Mouse (Mus musculus) right cerebral cortex, adult 18-20 months (tissue): ENCODE results near the gene Spc24.

Experiments used
- DNase-seq: peaks from one replicate; pipeline ENCODE4 v3.0.0; 2022; ENCODE audit warnings: mixed read lengths

Spc24 gene

GRCm38 (mm10) chr9:21748033-21748432 is 12.1 kb downstream of the Spc24 start:
- no peak for DNase-seq

DNA sequence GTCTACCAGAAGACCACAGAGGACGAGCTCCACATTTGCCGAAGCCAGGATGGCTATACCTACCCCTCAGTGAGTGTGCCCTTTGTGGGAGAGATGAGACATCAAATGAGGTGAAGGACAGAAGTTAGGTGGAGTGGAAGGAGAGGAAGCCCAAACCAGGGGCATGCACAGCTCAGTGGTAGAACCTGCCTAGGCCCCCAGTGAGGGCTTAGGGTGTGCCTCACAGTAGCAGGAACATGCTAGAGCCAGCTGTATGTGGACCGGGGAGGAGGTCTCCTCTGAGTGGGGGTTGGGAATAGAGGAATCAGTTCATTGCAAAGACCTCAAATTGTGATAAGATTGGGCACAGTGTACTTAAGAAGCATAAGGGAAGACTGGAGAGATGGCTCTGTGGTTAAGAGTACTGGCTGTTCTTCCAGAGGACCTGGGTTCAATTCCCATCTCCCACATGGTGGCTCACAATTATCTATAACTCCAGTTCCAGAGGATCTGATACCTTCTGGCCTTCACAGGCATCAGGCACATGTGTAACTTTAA is 12.8 kb downstream of the Spc24 start:
- no peak for DNase-seq

- DNase-seq, result no peak
Observed at GRCm38 (mm10) chr9:21741514-21741913, 18.6 kb downstream of the Spc24 start.

- no peak for DNase-seq
Observed at GRCm38 (mm10) chr9:21740427-21740826, 19.7 kb downstream of the Spc24 start.

GRCm38 (mm10) chr9:21738776-21739175 is 21.3 kb downstream of the Spc24 start:
- DNase-seq, result no peak

GRCm38 (mm10) chr9:21737188-21737587 is 22.9 kb downstream of the Spc24 start:
- peak; percentile 81 for DNase-seq

GRCm38 (mm10) chr9:21736580-21736979 is 23.5 kb downstream of the Spc24 start:
- DNase-seq, result no peak

- no peak for DNase-seq
Observed at GRCm38 (mm10) chr9:21735126-21735525, 25.0 kb downstream of the Spc24 start.

DNA sequence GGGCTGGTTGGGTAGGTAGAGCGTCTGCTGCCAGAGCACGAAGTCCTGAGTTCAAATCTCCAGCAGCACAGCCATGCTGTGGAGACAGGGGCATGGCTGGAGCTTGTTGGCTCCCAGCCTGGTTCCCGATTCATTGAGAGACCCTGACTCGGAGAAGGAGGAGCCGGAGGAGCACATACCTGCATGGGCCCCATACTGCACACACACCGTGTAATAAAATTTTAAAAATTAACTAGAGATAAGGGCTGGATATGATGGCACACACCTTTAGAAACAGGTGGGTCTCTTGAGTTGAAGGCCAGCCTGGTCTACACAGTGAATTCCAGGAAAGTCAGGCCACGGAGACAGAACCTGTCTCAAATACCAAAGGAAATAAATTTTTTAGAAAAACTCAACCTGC is 26.1 kb downstream of the Spc24 start:
- no peak for DNase-seq

DNA sequence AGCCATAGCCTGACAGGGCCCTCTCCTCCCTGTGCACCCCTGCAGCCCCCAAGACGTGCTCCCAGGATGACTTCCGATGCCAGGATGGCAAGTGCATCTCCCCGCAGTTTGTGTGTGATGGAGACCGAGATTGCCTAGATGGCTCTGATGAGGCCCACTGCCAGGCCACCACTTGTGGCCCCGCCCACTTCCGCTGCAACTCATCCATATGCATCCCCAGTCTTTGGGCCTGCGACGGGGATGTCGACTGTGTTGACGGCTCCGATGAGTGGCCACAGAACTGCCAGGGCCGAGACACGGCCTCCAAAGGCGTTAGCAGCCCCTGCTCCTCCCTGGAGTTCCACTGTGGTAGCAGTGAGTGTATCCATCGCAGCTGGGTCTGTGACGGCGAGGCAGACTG is 26.7 kb downstream of the Spc24 start:
- no peak for DNase-seq

DNA sequence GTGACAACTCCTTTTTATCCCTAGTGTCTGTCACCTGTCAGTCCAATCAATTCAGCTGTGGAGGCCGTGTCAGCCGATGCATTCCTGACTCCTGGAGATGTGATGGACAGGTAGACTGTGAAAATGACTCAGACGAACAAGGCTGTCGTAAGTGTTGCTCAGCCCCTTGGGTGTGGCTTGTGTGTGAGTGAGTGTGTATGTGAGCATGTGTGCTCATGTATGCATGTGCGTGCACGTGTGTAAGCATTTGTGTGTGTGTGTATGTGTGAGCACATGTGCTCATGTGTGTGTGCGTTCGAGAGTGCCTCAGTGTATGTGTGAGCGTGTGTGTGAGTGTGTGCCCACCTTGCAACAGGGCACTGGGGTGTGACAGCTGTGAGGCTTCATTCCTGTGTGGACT is 27.8 kb downstream of the Spc24 start:
- no peak for DNase-seq

- no peak for DNase-seq
Observed at GRCm38 (mm10) chr9:21729264-21729663, 30.8 kb downstream of the Spc24 start.

DNA sequence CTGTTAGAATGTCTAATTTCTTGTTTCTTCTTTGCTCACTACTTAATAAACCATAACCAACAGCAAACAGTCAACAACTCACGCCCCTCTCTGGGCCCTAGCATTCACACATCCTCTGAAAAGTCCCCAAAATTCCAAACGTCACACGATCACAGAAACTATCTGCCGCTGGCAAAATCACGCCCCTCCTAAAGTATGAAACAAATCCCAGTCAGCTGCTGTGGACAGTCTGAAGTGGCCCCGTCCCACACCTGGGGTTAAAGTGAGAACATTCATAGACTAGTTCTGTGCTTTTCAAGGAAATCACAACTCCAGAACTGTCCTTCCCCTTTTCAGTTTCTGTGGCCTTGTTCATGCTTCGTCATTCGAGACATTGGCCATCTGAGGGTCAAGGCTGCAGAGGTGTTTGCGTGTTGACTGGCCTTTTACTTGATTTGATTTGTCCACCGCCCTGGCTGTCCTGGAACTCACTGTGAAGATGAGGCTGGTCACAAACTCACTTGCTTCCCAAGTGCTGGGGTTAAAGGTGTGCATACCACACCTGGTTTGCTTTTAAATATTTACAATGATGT is 31.8 kb downstream of the Spc24 start:
- DNase-seq, result no peak

DNA sequence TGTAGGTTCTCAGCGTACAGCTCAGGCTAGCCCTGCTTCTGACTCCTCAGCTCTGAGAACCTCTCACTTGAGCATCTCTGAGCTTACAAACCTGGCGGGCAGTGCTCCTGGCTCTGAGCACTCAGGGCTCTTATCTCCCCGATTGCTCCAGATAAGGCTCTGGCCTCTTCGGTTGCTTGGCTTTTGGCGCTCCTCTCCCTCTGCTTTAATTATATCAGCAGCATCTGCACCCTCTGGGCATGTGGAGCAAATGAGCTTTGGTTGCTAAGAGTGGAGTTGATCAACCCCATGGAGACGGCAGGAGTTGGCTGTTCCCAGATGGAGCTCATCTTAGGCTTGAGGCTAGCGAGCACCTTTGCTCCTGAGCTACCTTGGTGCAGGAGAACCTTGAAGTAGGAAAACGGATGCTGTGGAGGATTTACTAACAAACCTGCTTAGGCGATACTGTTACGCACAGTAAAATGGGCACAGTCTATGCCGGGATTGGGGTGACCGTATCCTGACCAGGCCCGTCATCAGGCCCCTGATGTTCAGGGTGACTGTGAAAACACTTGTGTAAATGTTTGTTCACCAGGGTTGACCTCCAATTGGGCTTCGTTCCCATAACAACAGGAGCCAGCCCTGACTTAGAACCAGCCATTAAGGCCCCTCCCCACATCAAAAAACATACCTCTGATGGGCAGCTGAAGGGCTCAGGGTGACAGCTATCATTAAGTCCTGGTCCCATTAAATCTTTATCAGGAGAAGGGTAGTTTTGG is 33.7 kb downstream of the Spc24 start:
- DNase-seq, result no peak

- no peak for DNase-seq
Observed at GRCm38 (mm10) chr9:21725224-21726121, 34.6 kb downstream of the Spc24 start.

GRCm38 (mm10) chr9:21724147-21724536 is 36.0 kb downstream of the Spc24 start:
- peak; percentile 94 for DNase-seq

DNA sequence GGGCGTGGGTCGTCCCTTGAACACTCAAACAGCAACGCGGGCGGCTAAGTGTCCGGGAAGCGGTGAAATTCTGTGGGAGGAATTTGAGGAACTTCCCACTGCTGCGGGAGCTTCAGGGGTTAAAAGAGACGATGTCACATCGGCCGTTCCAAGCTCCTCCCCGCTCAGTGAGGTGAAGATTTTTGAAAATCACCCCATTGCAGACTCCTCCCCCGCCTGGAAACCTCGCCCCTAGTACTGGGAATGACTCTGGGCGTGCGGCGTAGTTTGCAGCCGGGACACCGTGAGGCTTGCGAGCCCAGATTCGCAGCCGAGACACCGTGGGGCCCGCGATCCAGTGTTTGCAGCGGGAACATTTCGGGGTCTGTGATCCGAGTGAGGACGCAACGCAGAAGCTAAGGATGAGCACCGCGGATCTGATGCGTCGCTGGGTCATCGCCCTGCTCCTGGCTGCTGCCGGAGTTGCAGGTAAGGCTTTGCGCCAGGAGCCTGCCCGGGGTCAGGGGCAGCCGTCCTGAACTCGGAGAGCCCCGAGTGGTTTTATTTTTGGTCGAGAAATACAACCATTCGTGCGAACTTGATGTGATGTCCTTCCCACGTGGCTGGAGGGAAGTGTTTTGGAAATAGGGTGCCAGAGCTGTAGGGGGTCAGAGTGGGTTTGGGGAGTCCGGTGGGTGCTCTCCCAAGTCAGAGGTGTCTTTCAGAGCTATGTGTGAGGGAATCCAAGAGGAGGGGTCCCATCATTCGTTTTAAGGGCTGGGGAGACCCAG is 36.5 kb downstream of the Spc24 start, which contains the start of gene Ldlr:
Gene Ldlr, plus strand, starts transcription at position 107 of the 770 bp plus-strand sequence.
- peak; percentile 82 for DNase-seq

GRCm38 (mm10) chr9:21721036-21721435 is 39.1 kb downstream of the Spc24 start:
- DNase-seq, result no peak

GRCm38 (mm10) chr9:21717015-21717414 is 43.1 kb downstream of the Spc24 start:
- DNase-seq, result no peak

DNA sequence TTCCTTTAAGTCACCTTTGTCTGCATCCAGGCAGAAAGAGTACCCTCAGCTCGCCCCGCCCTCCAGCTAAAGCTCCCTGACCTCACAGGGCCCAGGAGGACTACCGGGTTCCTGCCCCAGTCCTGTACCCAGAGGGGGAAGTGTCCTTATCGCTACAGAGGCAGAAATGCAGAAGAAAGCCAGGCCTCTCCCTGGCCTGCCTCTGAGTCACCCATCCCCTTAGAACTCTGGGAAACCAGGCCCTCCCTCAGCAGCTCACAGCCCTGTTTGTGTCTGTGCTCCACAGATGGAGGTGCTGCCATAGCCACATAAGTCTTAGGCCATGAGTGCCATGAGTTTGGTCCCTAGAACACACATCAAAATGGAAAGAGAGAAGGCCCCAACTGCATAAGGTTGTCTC is 44.8 kb downstream of the Spc24 start:
- DNase-seq, result no peak

DNA sequence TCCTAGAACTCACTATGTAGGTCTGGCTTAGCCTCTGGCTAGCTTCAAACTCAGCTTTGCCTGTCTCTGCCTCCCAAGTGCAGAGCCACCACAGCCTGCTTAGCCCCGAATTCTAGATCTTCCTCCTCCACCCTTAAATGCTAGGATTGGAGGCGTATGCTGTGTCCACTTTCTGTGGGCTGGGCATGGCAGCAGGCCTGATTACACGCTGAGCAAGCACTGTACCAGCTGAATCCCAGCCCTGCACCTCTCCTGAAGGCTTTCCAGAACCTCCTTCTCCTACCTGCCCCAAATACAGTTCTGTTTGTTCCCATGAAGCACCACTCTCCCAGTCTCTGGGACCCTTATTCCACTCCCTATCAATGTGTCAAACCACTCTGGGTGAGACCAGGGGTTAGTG is 50.8 kb downstream of the Spc24 start:
- DNase-seq, result no peak

GRCm38 (mm10) chr9:21706586-21707265 is 53.4 kb downstream of the Spc24 start:
- DNase-seq, result no peak
